Mouse (Mus musculus): ENCODE results near the gene Gm10134. TPM values are rescaled to one million over a fixed set of nuclear protein-coding genes. Genes with fewer than 3 reads are reported as not detected.
A peak's percentile ranks its signal among the peaks of the same experiment; 100 is the strongest.

Gene Gm10134
- polyA plus RNA-seq, 1 experiment, result not detected

GRCm38 (mm10) chr2:28517206-28517909, 11.5 kb downstream of the Gm10134 start:
- WGBS, result 58% methylated on average over 5 of the region's 5 CpGs
- TF ChIP-seq POLR2A (IDR thresholded peaks at IDR 0.05; ENCODE audit: insufficient read depth, low read depth, low read length) (no peak), CTCF (IDR thresholded peaks at IDR 0.05; ENCODE audit: insufficient read depth, low read depth, low read length) (peak; percentile 65)
- peaks cover 58% of the 10 kb centered on the region for H3K4me1 ChIP-seq (ENCODE audit: control insufficient read depth, insufficient read depth, low read length)
- H3K27ac ChIP-seq (ENCODE audit: insufficient read depth, low read depth, low read length), result no peak overlapping the region
- H3K4me3 ChIP-seq (ENCODE audit: insufficient read depth, low read depth, low read length), result no peak overlapping the region

DNA sequence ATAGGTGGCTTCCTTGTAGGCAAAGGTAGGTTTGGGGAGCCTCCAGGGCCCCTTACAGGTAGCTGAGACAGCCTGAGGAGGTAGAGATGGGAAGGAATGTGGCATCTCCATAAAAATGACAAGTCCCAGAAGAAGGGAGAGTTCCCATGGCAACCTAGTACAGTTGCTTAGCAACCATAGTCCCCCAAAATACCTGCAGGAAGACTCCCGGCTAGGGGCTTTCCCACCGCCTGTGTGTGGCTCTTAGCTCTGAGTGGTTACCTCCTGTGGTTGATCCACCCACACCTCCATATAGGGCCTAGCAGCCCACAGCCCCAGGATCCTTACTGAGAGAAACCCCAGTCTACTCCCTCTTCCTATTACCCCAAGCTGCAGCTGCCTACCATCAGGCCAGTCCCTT, 12.3 kb downstream of the Gm10134 start:
- Histone ChIP-seq H3K4me3 (ENCODE audit: insufficient read depth, low read depth, low read length) (no peak overlapping the region), H3K27ac (ENCODE audit: insufficient read depth, low read depth, low read length) (no peak overlapping the region), H3K4me1 (ENCODE audit: control insufficient read depth, insufficient read depth, low read length) (peaks cover 61% of the 10 kb centered on the region)
- WGBS, result 32% methylated on average over 2 of the region's 2 CpGs
- TF ChIP-seq CTCF (IDR thresholded peaks at IDR 0.05; ENCODE audit: insufficient read depth, low read depth, low read length) (no peak), POLR2A (IDR thresholded peaks at IDR 0.05; ENCODE audit: insufficient read depth, low read depth, low read length) (no peak)

DNA sequence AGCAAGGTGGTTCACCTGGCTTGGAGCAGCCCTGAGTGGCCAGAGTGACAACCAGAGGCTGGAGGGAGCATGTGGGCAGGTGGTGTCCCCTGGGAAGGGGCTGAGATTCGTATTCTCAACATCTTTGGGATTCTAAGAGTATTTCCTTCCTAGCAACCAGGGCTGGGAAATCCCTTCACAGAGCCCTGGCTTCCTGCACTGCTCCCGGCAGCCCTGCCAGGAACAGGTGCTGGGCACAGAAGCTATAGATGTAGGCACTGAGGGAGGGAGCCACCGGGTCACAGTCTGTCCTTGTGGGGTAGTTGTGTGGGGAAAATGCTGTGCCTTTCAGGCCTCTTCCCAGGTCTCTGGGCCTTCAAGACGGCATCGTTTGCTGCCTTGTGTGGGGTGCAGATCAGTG, 14.7 kb downstream of the Gm10134 start:
- WGBS, result 59% methylated on average over 5 of the region's 5 CpGs

GRCm38 (mm10) chr2:28521571-28522151, 15.8 kb downstream of the Gm10134 start:
- Histone ChIP-seq H3K4me1 (ENCODE audit: control insufficient read depth, insufficient read depth, low read length) (peaks cover 75% of the 10 kb centered on the region), H3K27ac (ENCODE audit: insufficient read depth, low read depth, low read length) (peak overlapping the region; percentile 81), H3K4me3 (ENCODE audit: insufficient read depth, low read depth, low read length) (no peak overlapping the region)
- 67% methylated on average over 6 of the region's 6 CpGs for WGBS
- TF ChIP-seq CTCF (IDR thresholded peaks at IDR 0.05; ENCODE audit: insufficient read depth, low read depth, low read length) (no peak), POLR2A (IDR thresholded peaks at IDR 0.05; ENCODE audit: insufficient read depth, low read depth, low read length) (no peak)

More for the DNA sequence above, 14.7 kb downstream of the Gm10134 start:
- Histone ChIP-seq H3K4me1 (ENCODE audit: control insufficient read depth, insufficient read depth, low read length) (peaks cover 69% of the 10 kb centered on the region), H3K27ac (ENCODE audit: insufficient read depth, low read depth, low read length) (peak overlapping the region; percentile 81), H3K4me3 (ENCODE audit: insufficient read depth, low read depth, low read length) (no peak overlapping the region)
- no peak for TF ChIP-seq POLR2A (IDR thresholded peaks at IDR 0.05; ENCODE audit: insufficient read depth, low read depth, low read length)

- no peak overlapping the region for H3K4me3 ChIP-seq (ENCODE audit: insufficient read depth, low read depth, low read length)
- peak overlapping the region; percentile 76 for H3K27ac ChIP-seq (ENCODE audit: insufficient read depth, low read depth, low read length)
- TF ChIP-seq CTCF (IDR thresholded peaks at IDR 0.05; ENCODE audit: insufficient read depth, low read depth, low read length), result no peak
- TF ChIP-seq POLR2A (IDR thresholded peaks at IDR 0.05; ENCODE audit: insufficient read depth, low read depth, low read length), result no peak
- peaks cover 73% of the 10 kb centered on the region for H3K4me1 ChIP-seq (ENCODE audit: control insufficient read depth, insufficient read depth, low read length)
- WGBS, result 69% methylated on average over 4 of the region's 4 CpGs
Observed at GRCm38 (mm10) chr2:28522166-28522565, 16.3 kb downstream of the Gm10134 start.

DNA sequence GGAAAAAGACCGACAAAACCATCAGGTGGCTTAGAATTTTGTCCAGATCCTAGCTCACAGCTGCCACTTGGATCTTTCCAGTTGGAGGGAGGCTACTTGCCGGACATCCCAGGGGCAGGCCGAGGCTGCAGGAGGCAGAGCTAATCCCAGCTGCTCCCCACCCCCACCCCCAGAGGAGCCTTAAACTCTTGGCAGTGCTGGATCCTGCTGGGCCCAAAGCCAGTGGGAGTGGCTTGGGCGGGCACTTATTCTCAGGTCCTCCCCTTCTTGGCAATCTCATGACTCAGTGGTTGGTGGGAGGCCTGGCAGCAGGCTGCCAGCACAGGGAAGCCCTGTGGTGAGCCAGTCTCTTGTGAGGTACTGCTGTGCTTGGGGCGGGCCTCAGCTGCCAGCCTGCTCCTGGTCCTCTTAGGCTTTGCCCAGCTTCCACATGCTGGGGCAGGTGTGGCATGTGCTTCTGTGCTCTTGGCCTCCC, 17.8 kb downstream of the Gm10134 start:
- no peak overlapping the region for H3K4me3 ChIP-seq (ENCODE audit: insufficient read depth, low read depth, low read length)
- TF ChIP-seq POLR2A (IDR thresholded peaks at IDR 0.05; ENCODE audit: insufficient read depth, low read depth, low read length) (peak; percentile 52; the same call in 1 of the 2 replicates), CTCF (IDR thresholded peaks at IDR 0.05; ENCODE audit: insufficient read depth, low read depth, low read length) (no peak)
- peaks cover 73% of the 10 kb centered on the region for H3K4me1 ChIP-seq (ENCODE audit: control insufficient read depth, insufficient read depth, low read length)
- peak overlapping the region; percentile 93 for H3K27ac ChIP-seq (ENCODE audit: insufficient read depth, low read depth, low read length)
- WGBS, result 13% methylated on average over 5 of the region's 5 CpGs

DNA sequence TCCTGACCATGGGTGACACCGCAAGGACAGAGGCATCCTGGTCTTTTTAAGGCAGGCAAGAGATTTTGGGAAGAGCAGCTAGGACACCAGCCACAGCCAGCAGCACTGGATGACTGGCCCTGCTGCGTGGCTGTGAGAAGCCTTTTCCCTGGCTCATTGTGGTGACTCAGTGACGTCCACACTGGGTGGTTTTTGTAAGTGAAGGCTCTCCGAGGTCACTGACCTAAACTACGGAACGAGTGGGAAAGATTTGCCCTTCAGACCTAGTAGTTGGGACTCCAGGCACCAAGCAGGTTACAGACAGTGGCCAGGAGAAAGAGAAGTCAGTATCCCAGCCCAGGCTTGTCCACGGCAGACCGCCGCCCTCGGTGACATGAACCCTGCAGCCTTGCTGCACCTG, 18.5 kb downstream of the Gm10134 start:
- WGBS, result 69% methylated on average over 10 of the region's 10 CpGs
- H3K4me1 ChIP-seq (ENCODE audit: control insufficient read depth, insufficient read depth, low read length), result peaks cover 71% of the 10 kb centered on the region
- peak overlapping the region; percentile 93 for H3K27ac ChIP-seq (ENCODE audit: insufficient read depth, low read depth, low read length)

DNA sequence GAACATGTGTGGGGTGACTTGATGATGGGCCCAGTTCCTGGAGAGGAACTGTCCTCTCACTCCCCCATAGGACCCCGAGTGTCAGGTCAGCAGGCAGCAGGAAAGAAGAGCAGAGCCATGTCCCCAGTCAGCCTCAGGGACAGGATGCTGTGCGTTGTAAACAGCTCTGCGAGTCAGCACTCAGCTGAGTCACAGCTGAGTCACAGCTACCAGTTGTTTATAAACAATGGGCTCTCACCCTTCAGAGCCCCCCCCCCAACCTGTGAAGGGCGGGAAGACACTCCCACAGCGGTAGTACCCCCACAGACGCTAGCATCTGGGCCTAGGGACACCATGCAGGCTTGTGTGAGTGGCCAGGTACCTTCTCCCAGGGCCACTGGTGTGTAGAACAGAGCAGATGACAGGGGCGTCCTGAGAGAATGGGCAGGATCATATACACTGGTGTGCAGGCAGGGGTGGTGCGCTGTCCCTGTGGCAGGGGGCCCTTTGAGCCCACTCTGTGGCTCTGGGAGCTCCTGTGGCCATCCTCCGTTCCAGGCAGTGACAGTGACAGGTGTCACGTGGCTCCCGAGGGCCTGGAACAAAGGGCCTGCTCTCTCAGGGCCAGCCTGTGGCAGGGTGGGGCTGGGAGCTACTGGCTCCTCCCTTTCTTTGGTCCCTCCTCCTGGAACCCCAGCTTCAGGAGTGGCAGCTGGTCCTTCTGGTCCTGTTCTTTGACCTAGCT, 19.5 kb downstream of the Gm10134 start:
- WGBS, result 22% methylated on average over 11 of the region's 11 CpGs
- H3K4me1 ChIP-seq (ENCODE audit: control insufficient read depth, insufficient read depth, low read length), result peaks cover 77% of the 10 kb centered on the region
- no peak for TF ChIP-seq CTCF (IDR thresholded peaks at IDR 0.05; ENCODE audit: insufficient read depth, low read depth, low read length)
- TF ChIP-seq POLR2A (IDR thresholded peaks at IDR 0.05; ENCODE audit: insufficient read depth, low read depth, low read length), result no peak
- H3K4me3 ChIP-seq (ENCODE audit: insufficient read depth, low read depth, low read length), result no peak overlapping the region
- H3K27ac ChIP-seq (ENCODE audit: insufficient read depth, low read depth, low read length), result peak overlapping the region; percentile 93

More for the DNA sequence above, 18.5 kb downstream of the Gm10134 start:
- no peak for TF ChIP-seq POLR2A (IDR thresholded peaks at IDR 0.05; ENCODE audit: insufficient read depth, low read depth, low read length)
- no peak for TF ChIP-seq CTCF (IDR thresholded peaks at IDR 0.05; ENCODE audit: insufficient read depth, low read depth, low read length)
- no peak overlapping the region for H3K4me3 ChIP-seq (ENCODE audit: insufficient read depth, low read depth, low read length)

All from olfactory bulb, adult 2 months (tissue).